In the genomic region with DNA sequence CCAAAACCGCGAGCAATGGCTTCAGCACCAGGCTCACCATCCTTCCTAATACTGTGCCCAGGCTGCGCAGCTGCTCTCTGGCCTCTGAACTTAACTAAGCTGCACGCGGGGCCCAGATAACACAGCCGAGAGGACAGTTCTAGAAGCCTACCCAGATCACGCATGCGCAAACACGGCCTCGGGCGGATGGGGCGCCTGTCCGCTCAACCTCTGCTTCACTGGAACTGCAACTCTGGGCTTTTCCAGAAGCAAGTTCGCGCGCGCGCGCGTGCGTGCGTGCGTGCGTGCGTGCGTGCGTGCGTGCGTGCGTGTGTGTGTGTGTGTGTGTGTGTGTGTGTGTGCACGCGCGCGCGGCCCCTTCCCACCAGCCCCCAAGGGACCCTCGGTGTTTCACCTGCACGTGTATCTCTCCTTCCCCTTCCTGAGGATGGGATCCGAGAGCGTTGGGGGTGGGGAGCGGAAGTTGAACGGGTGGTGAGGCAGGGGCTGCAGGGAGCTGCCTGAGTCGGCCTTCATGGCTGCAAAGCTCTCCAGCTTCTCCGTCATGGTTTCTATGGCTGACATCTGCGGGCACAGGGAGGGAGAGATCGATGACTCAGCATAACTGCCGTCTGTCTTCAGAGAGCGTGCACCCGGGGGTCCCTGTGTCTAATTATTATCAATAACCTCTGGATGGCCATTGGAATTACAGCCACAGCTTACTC, we compare ENCODE assay signal across 8 mouse cellular contexts. TPM values are rescaled to one million over a fixed set of nuclear protein-coding genes. Genes with fewer than 3 reads are reported as not detected.
DNase-seq lines count a peak whose midpoint lies in the region; ATAC-seq and TF ChIP-seq lines count a peak whose summit lies in the region.

No protein-coding gene starts in this region.

- peak; percentile 43; the same call in 1 of the 2 replicates for ATAC-seq in granulocyte monocyte progenitor cell, adult 5-6 weeks (replicated peaks; ENCODE audit: poor library complexity, severe bottlenecking)
- 0 out of 2 replicates have a peak, but pooled peaks have one; percentile 8 for ATAC-seq in intestine, postnatal 0 days
- ATAC-seq in megakaryocyte progenitor cell, adult 5-6 weeks (replicated peaks; ENCODE audit: poor library complexity) = peak; percentile 72

- H3K9ac ChIP-seq in intestine, postnatal 0 days (ENCODE audit: low read depth, low read length) = no peak overlapping the region

- 59% methylated on average over 48 of the region's 48 CpGs for WGBS in intestine, postnatal 0 days

- no peak overlapping the region; the same call in 1 of the 2 replicates for H3K4me3 ChIP-seq in layer of hippocampus, adult 2 months
- H3K4me3 ChIP-seq in intestine, postnatal 0 days (ENCODE audit: low read depth, low read length) = 0 out of 2 replicates have a peak overlapping the region, but pooled peaks have one; percentile 17

- TF ChIP-seq CTCF in layer of hippocampus, adult 2 months (conservative IDR thresholded peaks at IDR 0.05) = no peak
- no peak for TF ChIP-seq CTCF in intestine, postnatal 0 days (IDR thresholded peaks at IDR 0.05; ENCODE audit: low read depth)

- peaks cover 27% of the 10 kb centered on the region for H3K36me3 ChIP-seq in intestine, postnatal 0 days (ENCODE audit: control insufficient read depth, insufficient read depth)

- peak overlapping the region; percentile 85; the same call in 1 of the 2 replicates for H3K27ac ChIP-seq in layer of hippocampus, adult 2 months
- no peak overlapping the region for H3K27ac ChIP-seq in intestine, postnatal 0 days (ENCODE audit: low read depth, low read length)

- H3K9me3 ChIP-seq in intestine, postnatal 0 days (ENCODE audit: control insufficient read depth) = no peaks in the 10 kb centered on the region

- H3K4me2 ChIP-seq in intestine, postnatal 0 days (replicated peaks; ENCODE audit: low read depth) = peak overlapping the region; percentile 56

- no peak for DNase-seq in layer of hippocampus, adult 2 months (ENCODE audit: low spot score in 2 of 2)
- no peak for DNase-seq in layer of hippocampus, adult 11-12 months (ENCODE audit: low spot score)
- DNase-seq in cerebellum, adult 11 months = peak; percentile 30
- peak; percentile 74 for DNase-seq in testis, postnatal 14 days (ENCODE audit: low spot score)
- DNase-seq in right cerebral cortex, postnatal 4 days = no peak

- H3K4me1 ChIP-seq in intestine, postnatal 0 days (replicated peaks; ENCODE audit: control insufficient read depth, insufficient read depth, low read length) = no peaks in the 10 kb centered on the region

- no peaks in the 10 kb centered on the region for H3K27me3 ChIP-seq in intestine, postnatal 0 days (replicated peaks; ENCODE audit: control insufficient read depth, insufficient read depth, low read length)

RNA-seq across cellular contexts. Expression of a gene that starts 1.1 kb away (rescaled TPM):
- under 1 TPM in 1 of 2 experiments, not detected in 1; 0.56 TPM for total RNA-seq in layer of hippocampus, adult 2 months (2021)
- total RNA-seq in granulocyte monocyte progenitor cell, adult 5-6 weeks (2014; fragmentation: Nextera tagmentation) = not detected in 2 replicates
- not detected in 2 replicates for total RNA-seq in granulocyte monocyte progenitor cell, adult 5-6 weeks (2017)
- polyA plus RNA-seq in intestine, postnatal 0 days (2015; fragmentation: Nextera tagmentation; extraction: Ambion mirVana) = not detected in 2 replicates
- not detected in 2 replicates for total RNA-seq in megakaryocyte progenitor cell, adult 5-6 weeks (2015)
- not detected in 2 replicates for total RNA-seq in megakaryocyte progenitor cell, adult 5-6 weeks (2017)

RNA-seq across cellular contexts. Expression of a gene that starts 33.4 kb away (rescaled TPM):
- under 1 TPM; 0.18 to 0.42 TPM for total RNA-seq in layer of hippocampus, adult 2 months (2021)
- not detected in 2 replicates for total RNA-seq in granulocyte monocyte progenitor cell, adult 5-6 weeks (2014; fragmentation: Nextera tagmentation)
- total RNA-seq in granulocyte monocyte progenitor cell, adult 5-6 weeks (2017) = not detected in 2 replicates
- polyA plus RNA-seq in intestine, postnatal 0 days (2015; fragmentation: Nextera tagmentation; extraction: Ambion mirVana) = 65.9 and 69.4 TPM in 2 replicates
- total RNA-seq in megakaryocyte progenitor cell, adult 5-6 weeks (2015) = not detected in 2 replicates
- not detected in 2 replicates for total RNA-seq in megakaryocyte progenitor cell, adult 5-6 weeks (2017)

Comparison
In these comparisons a context has a peak if more than half of its experiments do, and no peak if none do; other contexts are left out.
1. DNase-seq: peak in cerebellum, adult 11 months (single experiment) and testis, postnatal 14 days (single experiment); none in layer of hippocampus, adult 2 months (0 of 2), layer of hippocampus, adult 11-12 months (single experiment) and right cerebral cortex, postnatal 4 days (single experiment).
2. ATAC-seq: peak in every context shown above with its lines; median percentile 72 in megakaryocyte progenitor cell, adult 5-6 weeks; 43 in granulocyte monocyte progenitor cell, adult 5-6 weeks; 8 in intestine, postnatal 0 days.